Mouse (Mus musculus) left cerebral cortex, adult 18-20 months (tissue): Measurements from ENCODE around the gene Ccdc126. TPM values are rescaled to one million over a fixed set of nuclear protein-coding genes. Genes with fewer than 3 reads are reported as not detected.
"Not testable (repeated sequence)": the region's sequence is repeated elsewhere in the genome, so short reads cannot be mapped to it uniquely, and the experiment has no call there.

Experiments used
- DNase-seq, 2 experiments: peaks; one replicate each; pipeline ENCODE4 v3.0.0; 2021 to 2022; ENCODE audit warnings: low spot score in 2 of 2, mixed read lengths in 1 of 2
- long read RNA-seq, 2 experiments: library from polyadenylated mRNA; stranded (forward); transcript quantifications; one replicate each; pipeline ENCODE4 v2.0.0; 2021
- total RNA-seq, 2 experiments: library from RNA; stranded (reverse); gene quantifications; 2 replicates each; pipeline ENCODE4 v1.2.3; 2021

Gene Ccdc126
- 10 to 100 TPM in 1 of 2 experiments, 1 to 10 TPM in 1; 9.3 to 10.5 TPM for total RNA-seq
- long read RNA-seq, experiment 1, transcript Ccdc126-201 (3 exons, 2,351 nt): major isoform, 26 of 27 reads
- long read RNA-seq, experiment 1, partial matches to known transcripts: 0 of 27 reads
- long read RNA-seq, experiment 1, other reads (novel, unspliced or antisense): 1 of 27 reads
- long read RNA-seq, experiment 2, transcript Ccdc126-201 (3 exons, 2,351 nt): major isoform, 28 of 28 reads
- long read RNA-seq, experiment 2, partial matches to known transcripts: 0 of 28 reads
- long read RNA-seq, experiment 2, other reads (novel, unspliced or antisense): 0 of 28 reads

DNA sequence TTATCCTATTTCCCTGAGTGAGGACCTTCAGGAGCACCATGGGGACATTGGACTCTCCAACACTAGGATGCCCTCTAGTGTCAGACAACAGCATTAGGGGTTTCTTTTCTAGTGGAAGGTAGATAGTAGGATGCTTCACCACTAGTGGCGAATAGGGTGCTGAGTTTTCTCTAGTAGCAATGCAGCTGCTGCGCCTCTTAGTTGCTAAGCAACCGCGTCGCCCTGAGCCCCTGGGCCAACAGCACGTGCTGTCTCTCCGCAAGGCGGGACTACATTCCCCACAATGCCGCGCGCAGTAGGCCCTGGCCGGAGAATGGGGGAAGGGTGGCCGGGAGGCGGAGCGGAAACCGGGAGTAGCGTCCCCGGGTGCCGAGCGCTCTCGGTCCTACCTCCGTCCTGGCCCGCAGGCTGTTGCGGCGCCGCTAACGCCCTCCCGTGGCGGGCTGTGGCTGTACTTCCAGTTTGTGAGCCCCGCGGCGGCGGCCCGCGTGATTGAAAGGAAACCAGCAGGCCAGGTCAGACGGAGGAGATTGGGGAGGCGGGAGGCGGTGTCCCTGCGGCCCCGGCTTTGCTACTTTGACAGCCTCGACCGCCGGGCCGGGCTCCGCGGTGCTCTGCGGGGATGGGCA lies at the start of gene Ccdc126:
Gene Ccdc126, plus strand, starts transcription at position 309 of the 629 bp plus-strand sequence.
- peak; percentile 98 for DNase-seq

DNA sequence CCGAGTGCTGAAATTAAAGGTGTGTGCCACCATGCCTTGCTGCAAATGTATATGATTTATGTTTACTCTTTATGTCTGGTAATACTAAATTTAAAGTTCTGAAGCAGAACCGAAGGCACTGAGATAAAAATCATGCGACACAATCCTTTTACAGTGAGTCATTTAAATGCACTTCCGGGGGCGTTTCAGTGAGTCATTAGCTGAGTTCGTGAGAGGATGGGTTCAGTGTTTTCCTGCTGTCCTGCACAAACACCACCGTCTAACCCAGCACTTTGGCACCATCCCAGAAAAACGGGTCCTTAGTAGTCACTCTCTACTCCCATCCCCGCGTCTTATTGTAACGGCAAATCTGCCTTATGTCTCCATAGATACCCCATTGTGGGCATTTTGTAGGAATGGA lies 49.2 kb upstream of the Ccdc126 start:
- peak; percentile 5 to 12 for DNase-seq

DNA sequence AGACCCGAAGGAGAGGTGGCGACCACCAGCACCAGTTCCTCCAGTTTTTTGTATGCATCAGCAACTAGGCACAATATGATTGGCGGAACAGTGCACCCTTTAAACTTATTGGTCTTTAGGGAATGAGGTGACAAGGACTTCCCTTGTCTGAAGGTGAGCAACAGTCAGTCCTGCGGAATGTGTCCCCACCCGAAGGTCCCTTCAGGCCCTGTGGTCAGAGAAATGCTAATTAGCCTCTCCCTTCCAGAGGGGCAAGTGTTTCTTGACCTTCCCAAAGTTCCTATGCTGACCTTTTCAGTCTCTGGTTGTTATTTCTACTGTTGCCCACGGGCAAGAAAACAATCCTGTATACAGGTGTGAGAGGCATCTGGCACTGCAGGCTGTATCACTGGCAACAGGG lies 47.3 kb upstream of the Ccdc126 start:
- no peak for DNase-seq

DNA sequence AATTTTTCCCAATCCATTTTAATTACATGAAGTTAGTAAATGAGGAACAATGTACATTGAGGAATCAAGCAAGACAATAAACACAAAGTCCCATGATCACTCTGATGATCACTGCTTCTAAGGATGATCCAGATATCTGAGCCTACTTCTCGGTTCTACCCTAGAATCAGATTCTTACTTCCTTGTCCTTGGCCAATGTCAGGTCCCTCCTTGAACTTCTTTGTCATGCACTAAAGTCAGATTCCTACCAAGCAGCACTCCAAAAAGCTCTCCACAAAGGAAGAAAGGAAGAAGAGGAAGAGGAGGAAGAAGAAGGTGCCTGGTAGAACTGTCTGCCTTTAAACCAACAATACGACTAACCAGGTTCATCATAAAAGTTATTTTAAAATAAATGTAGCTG lies 46.2 kb upstream of the Ccdc126 start:
- DNase-seq: no peak

DNA sequence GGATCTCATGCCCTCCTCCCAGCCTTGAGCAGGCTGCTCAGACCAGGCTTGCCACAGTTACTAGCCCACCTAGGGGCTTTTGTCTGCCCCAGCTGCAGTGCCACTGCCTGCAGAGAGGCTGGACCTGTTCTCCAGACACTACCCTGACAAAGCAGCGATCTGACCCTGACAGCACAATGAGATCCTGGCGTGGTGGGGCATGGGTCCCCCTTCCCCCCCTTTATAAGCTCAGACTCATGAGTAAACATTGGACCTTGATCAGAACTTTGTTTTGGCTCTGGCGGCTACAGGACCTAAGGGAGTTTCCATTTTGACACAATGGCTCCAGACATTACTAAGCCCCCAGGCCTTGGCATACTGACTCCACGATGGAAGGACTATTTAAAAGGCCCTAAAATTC lies 45.1 kb upstream of the Ccdc126 start:
- no peak for DNase-seq

DNA sequence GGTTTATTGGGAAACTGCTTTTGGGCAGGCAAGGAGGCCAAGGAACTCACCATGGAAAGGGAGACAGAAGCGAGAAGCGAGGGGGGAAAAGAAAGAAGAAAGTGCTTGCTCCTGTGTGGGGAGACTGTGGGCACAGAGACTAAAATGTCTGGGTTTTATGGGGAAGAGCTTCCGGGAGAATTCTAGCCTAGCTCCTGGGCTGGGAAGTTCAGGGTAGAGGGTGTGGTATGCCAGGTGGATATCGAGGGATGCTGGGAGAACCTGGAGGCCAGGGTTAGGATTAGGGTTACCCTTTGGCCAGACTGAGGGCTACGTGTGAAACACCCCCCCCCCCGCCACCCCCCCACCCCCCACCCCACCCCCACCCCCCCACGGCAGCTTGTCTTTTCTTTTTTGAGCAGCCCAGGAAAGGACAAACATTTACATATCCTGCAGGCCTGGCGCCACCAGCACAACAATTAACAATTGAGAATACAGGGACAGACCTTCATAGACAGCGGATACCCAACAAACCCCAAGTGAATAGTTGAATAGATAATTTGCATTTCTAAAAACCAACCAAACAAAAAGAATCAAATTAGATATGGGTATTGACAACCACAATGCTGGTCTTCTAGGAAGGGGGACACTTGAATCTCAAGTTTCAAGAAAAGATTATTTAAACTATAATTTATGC lies 44.5 kb upstream of the Ccdc126 start:
- no peak for DNase-seq

DNA sequence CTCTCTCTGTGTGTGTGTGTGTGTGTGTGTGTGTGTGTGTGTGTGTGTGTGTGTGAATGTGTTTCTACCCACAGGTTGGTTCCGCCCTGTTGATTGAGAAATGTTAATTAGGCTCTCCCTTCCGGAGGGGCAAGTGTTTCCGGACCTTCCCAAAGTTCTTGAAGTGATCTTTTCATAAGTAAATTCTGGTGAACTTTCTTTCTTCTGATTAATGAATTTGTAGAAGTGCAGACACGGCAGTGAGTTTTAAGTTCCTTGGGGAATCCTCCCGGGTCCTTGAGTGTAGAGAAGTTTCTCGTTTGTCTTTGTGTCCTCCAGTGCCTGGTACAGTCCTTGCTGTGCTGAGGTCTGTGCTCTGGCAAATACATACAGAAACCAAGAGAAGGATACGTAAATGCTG lies 43.8 kb upstream of the Ccdc126 start:
- DNase-seq: no peak

DNA sequence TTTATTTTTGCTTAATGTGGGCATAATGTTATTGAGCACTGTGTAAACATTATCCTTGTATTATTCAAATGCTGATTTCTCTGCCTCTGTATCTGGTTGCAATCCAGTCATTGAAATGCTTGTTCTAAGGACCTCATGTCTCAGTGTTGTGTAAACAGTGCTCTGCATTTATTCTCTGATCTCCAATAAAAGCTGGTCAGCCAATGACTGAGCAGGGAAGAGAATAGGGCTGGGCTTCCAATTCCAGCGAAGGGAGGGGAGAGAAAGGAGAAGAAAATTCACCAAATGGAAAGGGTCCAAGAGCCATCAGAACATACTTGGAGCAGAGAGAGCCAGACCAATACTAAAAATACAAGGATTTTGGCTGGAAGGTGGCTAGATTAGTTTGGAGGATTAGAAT lies 38.1 kb upstream of the Ccdc126 start:
- DNase-seq: no peak

DNA sequence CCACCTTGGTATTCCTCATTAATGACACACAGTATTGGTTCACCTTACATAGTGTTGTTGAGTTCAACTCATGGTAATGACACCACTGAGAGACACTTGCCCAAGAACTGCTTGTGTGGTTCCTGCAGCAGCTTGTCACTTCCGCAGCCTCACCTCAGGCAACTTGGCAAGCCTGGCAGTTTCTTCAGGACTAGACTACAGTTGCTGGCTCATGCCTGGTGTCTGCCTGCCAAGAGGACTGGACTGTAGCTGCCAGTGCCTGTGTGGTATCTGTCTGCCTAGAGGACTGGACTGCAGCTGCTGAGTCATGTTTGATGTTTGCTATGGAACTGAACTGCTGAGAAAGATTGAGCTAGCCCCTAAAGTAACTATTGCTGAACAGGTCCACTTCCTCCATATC lies 37.0 kb upstream of the Ccdc126 start:
- no peak for DNase-seq

DNA sequence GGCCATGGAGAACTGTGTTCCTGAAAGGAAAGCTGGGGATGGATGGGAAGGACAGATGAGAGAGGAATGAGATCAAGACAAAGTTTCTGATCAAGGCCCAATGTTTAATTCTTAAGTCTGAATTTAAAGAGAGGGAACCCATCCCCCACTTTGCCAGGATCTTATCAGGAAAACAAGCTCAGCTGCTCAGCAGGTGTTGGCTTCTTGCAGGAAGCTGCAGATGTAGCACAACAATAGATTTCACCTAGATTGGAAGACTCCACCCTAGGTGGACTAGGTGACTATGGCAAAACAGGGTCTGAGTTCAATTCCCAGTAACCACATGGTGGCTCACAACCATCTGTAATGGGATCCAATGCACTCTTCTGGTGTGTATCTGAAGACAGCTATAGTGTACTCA lies 20.8 kb upstream of the Ccdc126 start:
- no peak for DNase-seq

DNA sequence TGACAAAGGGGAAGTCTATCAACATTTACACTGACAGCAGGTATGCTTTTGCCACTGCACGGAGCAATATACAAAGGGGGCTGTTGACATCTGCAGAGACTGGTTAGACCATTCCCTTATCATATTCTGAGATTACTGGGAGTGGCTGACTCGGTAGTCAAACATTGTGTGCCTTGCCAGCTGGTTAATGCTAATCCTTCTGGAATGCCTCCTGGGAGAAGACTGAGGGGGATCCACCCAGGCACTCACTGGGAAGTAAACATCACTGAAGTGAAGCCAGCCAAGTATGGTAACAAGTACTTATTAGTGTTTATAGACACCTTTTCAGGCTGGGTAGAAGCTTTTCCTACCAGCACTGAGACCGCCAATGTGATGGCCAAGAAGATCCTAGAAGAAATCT lies 4.3 kb upstream of the Ccdc126 start:
- not testable (repeated sequence) for DNase-seq

DNA sequence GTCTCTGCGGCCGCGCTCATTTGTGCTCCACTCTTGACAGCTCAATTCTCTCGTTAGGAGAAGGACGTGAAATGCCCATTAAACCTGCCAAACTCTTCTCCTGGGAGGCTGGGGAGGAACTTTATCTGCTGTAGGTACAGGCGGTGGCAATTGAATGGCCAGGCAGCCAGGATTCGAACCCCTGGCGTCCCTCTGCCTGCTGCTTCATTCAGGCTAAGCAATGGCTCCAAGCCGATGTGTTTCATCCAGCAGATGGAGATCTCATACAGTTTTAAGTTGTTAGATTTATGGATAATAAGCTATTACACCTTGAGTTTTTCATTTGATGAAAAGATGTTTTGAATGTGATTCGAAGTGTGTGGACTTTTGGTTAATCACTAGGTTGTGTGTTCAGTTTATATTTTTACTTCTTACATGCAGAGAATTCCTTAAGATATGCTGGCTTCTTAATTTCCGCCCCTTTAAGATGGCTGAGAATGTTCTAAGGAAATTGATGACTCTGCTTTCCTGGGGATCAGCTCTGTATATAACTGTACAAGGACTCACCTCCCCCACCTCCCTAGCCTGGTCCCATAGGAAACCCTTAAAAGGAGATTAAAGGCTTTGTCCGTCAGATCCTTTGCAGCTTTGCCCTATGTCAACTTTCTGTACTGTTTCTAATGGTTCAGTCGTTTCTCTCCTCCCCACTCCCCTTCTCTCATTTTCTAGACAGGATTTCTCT lies 681 bp downstream of the Ccdc126 start:
- DNase-seq: peak in 1 of 2 experiments; percentile 31

DNA sequence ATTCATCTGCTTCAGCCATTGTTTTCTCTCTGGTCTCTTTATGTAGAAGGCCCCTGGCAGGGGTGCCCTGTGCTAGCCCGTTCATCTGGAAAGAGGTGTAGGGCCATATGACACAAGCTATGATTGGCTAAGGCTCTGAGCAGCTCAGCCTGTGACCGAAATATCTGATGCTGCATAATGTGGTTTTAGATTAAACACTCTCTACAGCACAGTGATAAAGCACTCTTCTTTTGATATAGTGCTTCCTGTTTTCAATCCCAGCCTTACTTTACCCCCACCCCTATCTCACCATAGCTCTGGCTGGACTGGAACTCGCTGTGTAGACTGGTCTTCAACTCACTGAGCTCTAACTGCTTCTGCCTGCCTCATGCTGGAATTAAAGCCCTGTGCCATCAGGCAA lies 2.3 kb downstream of the Ccdc126 start:
- no peak for DNase-seq

DNA sequence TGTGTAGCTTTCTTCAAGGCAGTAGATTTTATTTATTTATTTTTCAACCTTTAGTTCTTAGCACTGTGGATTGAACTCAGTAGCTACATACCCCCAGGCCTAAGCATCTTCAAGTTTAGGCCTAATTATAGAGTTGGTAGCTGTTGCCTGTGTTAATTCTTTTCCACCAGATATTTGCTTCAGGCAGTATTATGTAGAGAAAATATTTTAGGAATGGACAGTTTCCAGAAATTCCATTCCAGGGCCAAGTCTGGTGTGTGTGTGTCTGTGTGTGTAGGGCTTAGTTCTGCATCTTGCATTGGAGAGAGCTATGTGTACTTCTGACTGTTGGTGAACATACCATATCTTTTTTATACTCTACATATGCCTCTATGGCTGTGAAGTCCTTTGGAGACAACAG lies 3.0 kb downstream of the Ccdc126 start:
- no peak for DNase-seq

DNA sequence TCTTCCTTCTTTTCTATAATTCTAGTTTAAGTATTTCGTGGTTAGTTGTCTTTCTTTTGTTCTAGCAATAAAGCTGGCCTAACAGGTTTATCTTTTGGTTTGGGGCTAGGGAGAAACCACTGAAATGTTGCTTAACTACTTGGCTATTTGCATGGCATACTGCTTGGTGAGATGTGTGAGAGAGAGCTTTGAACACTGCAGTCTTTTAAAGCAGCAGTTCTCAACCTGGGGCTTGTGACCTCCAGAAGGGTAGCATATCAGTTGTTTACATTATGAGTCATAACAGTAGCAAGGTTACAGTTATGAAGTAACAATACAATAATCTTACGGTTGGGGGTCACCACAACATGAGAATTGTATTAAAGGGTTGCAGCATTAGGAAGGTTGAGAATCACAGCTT lies 3.9 kb downstream of the Ccdc126 start:
- no peak for DNase-seq

DNA sequence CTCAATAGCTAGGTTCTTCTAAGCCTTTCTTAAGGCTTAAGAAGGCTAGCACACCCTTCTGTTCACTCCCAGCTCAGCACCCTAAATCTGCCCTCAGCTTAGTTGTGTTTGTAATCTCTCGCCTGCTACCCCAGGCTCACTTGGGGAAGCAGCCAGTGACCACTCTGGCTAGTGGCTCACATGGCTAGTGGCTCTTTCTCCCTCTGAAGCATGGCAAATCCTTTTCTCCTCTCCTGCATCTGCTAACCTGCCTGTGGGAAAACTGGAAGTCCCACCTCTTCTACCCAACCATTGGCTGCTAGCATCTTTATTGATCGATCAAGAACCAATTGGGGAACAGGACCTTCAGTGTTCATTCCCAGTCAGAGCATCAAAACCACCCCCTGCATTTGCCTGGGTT lies 5.5 kb downstream of the Ccdc126 start:
- no peak for DNase-seq

DNA sequence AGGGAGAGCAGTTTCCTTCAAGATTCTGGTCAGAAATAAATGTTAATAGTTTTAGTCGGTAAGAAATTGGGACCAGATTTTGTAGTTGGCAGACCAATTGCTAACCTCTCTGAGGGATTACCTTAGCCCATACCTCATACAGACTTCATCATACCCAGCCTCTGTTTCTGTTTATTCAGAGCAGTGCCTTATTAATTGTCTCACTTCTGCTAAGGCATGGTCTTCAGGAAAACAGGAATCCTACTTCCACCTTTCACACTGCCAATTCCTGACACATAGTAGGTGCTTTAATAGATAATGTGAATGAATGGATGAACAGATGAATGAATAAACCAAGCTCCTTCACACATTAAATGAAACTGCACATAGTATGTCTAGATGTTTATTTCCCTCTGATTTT lies 6.2 kb downstream of the Ccdc126 start:
- DNase-seq: no peak

DNA sequence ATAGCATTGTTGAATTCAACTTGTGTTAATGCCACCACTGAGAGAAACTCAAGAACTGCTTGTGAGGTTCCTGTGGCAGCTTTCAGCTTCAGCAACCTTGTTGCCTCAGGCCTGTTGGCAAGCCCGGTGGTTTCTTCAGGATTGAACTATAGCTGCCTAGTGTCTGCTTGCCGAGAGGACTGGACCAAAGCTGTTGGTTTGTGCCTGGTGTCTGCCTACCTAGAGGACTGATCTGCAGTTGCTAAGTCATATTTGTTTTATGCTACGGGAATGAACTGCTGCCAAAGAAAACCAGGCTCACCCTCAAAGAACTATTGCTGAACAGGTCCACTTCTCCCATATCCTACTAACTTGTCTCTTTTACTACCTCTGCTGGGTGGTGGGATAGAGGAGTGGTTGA lies 7.8 kb downstream of the Ccdc126 start:
- no peak for DNase-seq

DNA sequence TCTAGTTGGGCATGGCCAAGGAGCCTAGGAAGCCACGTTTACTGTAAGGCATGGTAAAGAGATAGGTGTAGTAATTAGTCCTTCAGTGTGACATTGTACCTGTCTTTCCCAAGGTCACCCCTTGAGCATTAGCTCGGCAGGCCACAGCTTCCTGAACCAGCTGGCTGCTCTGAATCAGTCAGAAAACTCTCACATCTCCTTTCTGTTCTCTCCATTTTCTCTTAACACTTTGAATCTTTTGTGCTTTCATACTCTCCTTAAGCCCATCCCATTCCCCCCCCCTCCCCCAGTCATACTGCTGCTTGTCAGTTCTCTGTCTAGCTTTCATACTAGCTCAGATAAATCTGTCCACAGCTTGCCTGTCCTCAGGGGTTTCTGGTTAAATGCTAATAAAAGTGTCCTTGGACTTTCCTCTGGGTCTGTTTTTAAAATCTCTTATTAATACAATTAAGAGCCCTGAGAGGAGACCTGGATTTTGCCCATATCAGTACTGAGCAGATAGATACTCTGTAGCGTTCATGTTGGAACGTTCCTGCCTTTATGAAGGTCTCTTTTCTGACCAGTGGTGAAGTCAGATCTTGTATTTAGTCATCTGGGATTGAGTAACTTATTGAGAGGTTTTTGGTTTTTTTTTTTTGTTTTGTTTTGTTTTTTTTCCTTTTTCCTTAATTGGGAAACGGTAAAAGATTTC lies 12.4 kb downstream of the Ccdc126 start:
- DNase-seq: no peak

DNA sequence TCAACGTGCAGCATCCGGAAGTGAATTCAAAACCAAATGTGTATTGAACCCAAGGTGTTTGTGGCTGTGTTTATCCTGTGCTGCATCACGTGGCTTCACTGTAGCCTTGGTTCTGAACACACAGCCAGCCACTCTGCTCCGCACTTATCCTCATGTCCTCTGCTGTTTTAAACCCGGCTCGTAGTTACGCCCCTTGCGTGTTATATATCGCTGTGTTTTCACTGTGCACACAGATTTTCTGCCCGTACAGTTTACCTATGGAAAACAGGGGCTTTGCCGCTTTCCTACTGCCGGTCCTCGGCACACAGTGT lies 12.9 kb downstream of the Ccdc126 start:
- no peak for DNase-seq

DNA sequence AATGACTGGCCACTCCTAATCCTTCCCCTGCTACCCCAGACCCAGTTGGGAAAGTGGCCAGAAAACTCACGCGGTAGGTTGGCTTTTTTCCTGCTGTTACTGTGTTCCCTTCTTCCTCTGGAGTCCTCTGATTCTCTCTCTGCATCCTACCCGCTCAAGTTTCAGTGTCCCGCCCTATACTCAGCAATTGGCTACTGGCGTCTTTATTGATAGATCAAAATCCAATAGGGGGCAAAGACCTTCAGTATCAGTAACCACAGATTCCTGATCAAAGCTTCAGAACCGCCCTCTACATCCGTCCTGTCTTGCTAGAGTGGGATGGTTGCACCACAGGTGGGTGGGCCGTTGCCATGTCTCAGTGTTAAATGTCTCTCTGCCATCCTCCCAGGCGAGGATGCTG lies 19.5 kb downstream of the Ccdc126 start:
- DNase-seq: no peak

DNA sequence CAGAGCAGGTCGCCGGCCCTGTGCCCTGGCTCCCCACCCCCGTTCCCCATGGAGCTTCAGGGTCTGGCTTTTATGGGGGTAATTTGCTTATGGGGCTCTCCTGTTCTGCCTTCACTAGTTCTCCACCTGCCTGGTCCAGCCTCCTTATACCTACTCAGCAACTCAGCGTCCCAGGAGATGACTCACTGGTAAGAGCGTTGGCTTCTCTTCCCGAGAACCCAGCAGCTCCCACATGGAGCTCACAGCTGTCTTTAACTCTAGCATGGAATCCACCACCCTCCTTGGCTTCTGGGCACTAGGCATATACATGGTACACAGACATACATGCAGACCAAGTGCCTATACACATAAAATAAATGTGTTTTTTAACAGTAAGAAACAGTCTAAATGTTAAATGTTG lies 20.1 kb downstream of the Ccdc126 start:
- DNase-seq: peak; percentile 11 to 23
